Mouse (Mus musculus) monocyte, adult 5-6 weeks (primary cell): ENCODE measurements around the gene Zbtb20. TPM values are rescaled to one million over a fixed set of nuclear protein-coding genes. Genes with fewer than 3 reads are reported as not detected.
A peak's percentile ranks its signal among the peaks of the same experiment; 100 is the strongest.

Experiments used
- ATAC-seq: fragments of 153-309, 156-312 bp; replicated peaks from 2 replicates; pipeline ENCODE4 v1.8.0; 2017; ENCODE audit warnings: mild to moderate bottlenecking; ENCODE audit not compliant: low TSS enrichment, insufficient number of reproducible peaks, severe bottlenecking, poor library complexity, low FRiP score
- total RNA-seq: library from RNA; stranded (forward); fragments of 200-1000, 200-491, 200-594 nt; gene quantifications from 3 replicates; pipeline ENCODE4 v1.2.3, GENCODE M21; 2017

Gene Zbtb20
- total RNA-seq, 1 experiment from 2014 or later: 9.1 TPM

DNA sequence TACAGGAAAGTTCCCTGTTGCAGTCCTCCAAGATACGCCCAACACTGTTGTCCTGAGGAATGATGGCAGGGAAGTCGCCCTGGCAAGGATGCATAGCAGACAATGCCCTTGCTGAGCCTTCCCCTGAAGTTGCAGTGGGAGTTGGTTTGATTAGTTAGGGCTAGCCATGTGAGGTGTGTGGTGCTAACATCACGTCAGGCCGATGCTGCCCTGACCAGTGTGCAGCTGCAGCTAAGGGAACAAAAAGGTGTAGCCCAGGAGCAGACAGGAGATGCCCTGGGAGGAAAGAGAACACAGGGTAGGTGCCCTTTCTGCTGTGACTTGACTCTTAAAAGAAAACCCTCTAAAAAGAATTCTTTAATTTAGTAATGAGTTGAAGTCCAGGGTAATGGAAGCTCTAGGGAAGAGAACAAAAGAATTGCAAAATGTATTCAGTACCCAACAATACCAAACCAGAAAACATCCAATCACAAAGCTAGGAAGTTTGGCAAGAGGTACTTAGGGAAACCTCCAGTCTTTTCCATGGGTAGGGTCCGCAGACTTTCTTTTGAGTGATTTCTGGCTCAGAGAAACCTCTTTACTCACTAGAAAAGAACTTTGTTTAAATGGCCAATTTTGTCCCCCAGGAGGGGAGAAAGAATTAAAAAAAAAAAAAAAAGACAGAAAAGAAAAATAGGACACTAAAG, 747.8 kb downstream of the Zbtb20 start:
- no peak for ATAC-seq

DNA sequence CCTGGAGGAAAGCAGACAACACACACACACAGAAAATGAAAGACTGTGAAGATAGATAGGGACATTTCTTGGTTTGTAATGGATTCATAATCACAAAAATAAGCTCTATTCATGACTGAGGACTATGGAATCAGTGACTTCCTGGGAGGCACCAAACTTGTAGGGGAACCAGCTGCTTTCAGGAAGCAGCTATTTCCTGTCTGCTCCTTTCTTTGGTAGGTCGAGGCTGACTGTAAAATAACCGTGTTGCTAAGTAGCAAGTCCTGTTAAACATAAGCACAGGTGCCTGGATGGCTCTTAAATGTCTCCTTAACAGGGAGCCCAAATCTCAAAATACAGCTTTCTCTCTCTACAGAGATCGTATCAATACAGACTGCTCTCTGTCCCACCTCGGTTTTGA, 749.2 kb downstream of the Zbtb20 start:
- ATAC-seq: no peak

DNA sequence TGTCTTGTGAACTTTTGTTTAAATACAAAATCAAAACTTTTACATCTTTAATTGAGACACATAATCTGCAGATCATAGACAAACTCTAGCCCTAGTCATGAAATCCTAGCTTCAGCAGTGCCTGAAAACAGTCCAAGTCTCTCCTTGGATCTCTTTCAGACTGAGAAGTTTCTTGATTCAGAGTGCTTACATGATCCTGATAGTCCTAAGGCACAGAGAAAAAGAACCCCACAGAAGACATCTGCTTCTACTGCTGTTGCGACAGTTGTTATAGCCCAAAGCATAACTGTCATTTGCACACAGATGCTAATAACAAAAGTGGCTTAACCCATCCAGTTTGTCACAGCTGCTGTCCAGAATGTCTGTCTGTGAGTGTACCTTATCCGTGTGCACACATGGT, 749.6 kb downstream of the Zbtb20 start:
- no peak for ATAC-seq

DNA sequence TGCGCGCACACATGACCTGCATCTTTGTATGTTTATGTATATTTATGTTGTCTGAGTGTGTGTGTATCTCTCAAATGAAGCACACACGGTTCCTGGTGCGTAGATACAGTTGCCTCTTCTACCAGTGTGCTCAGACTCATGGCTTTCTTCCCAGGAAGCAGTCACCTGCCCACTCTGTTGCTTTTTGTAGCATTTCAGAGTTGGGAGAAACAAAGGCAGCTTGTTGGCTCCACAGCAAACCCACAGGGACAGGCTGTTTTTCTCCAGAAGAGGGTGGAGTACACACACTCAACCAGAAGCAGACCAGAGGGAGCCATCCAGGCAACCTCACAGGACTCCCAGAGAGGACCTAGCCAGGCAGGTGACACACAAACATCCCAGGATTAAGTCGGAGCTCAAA, 750.3 kb downstream of the Zbtb20 start:
- no peak for ATAC-seq

DNA sequence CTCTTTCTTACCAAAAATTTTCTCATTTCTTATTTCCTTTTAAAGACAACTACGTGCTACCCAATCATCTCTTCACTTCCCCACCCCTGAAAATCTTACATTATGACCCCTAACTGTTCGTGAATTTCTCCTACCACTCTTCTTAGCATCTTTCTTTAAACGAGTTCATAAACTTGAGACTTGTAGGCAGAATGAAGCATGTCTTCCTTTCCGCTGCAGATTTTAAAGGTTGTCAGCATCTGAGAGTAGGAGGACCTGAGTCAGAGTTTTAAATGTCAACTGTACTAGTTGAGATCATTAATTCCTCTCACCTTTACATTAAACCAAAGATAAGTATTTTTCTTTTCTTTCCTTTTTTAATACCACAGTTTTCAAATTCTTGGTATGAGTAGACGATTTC, 753.0 kb downstream of the Zbtb20 start:
- no peak for ATAC-seq

DNA sequence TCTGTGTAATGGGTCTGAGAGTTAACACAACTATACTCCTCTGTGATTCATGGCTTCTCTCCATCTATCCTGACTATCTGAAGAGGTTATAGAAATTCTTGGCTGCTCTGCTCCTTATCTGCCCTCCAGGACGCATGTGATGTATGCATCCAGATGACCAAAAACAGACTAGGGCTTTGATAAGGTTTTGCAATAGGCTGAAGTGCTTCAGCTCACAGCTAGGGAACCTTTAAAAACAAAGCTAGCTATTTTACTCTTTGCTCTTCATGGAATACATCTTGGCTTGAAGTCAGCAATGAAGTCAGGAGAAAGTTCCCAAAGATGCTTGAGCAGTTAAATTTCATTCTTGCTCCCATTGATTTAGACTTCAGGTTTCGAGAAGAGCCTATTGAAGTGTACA, 756.1 kb downstream of the Zbtb20 start:
- no peak for ATAC-seq

DNA sequence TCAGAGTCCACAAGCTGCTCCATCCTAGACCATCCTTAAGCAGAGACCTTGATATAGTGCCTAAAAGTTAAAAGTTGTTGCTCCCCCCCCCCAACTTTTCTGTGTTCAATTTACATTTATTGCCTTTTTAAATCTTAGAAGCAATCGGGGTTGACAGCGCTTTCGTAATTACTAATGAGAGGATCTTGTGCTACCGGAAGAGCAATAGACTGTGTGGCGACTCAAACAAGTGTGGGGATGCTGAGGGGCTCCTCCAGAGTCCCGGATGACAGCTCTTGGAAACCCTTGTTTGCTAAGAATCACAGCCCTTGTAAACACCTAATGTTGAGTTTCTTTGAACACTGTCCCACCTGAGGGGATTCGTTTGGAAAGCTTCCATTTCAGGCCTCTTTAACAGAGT, 758.4 kb downstream of the Zbtb20 start:
- ATAC-seq: no peak

DNA sequence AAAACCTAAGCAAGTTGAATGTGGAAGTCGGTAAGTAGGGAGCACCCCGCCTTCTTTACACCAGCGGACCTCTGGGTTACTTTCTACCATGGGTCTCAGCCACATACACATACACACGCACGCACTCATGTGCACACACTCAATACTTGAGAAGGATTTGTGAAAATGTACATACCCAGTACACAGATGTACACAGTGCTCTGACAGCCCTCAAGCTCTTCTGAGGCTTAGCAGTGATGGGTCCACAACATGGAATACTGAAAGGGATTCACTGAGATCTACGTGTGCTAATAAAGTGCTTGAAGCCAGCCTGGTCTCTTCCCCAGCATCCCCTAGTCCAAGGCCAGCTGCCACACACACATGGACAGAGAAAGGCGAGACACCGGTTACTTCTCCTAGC, 761.6 kb downstream of the Zbtb20 start:
- ATAC-seq: no peak

DNA sequence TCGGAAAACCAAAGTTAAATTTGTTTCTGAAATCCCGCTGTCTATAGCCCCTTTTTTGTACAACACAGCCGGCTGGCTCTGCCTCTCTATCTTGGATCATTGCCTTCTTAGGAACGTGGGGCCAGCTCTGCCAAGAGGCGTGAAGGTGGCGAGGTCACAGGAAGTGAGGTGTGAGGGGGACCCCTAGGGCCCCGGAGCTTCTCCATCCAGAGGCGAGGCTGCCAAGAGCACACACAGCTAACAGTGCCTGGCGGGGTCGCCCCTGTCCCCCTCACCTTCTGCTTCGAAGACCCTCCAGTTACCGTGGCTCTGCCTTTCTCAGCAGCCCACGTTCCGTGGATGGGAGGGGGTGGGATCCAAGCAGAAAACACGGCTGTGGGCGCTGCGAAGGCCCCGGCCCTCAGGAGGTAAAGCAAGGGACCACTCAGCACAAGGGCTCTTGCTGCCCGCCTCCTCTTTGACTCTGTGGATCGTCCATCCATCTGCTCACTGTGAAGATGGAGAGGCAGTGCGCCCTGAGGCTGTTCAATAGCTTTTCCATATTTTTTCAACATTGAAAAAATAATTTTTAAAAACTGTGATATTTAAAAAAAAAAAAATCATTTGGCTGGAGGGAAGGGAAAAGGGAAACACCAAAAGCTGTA, 762.8 kb downstream of the Zbtb20 start:
- ATAC-seq: no peak

DNA sequence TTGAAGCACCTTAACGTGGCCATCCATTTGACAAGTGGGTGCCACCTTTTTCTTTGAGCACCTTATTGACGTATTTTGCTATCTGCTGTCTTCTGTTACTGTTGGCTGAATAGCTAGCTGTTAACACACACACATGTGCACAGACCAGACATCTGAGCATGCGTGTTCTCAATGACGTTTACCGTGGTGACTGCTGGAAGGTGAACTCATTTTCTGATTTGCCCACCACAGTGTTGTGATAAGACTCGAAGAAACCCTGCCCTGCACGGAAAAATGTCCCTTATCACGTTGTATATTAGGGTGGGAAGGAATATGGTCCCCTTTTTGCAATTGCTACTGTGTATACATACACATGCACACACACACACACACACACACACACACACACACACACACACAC, 765.5 kb downstream of the Zbtb20 start:
- ATAC-seq: no peak

DNA sequence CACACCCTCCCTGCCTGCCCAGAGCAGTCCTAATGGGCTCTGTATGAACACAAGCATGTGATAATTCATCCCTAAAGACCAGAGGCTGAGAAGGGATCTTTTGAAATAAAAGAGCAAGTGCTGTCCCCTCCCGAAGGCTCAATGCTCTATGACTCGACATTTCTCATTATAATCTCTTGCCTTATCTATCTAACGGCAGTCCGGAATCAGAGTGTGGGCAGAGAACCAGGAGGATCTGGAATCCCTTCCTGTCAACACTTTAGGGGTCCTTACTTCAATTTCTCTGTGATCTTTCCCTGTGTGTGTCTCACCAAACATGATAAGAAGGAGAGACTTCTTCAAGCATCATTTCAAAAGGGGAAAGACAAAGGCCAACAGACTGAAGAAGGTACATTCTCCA, 770.2 kb downstream of the Zbtb20 start:
- no peak for ATAC-seq

DNA sequence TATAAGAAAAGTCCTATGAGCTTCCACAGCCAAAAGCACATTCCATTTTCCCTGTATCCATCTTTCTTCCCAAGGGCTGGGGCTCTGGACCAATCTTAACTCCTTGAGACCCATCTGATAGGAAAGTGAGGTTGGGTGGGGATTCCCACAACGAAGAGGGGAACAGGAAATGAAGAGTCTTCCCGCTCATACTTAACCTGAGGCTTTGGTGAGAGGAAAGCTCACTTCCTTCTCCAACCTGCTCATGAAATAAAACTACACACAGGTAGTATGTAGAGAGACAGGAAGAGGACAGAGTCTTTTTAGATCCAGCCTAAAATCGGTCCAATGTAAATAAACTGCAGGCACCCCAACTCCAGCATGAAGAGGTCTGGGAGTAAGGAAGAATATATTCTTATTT, 771.3 kb downstream of the Zbtb20 start:
- no peak for ATAC-seq

DNA sequence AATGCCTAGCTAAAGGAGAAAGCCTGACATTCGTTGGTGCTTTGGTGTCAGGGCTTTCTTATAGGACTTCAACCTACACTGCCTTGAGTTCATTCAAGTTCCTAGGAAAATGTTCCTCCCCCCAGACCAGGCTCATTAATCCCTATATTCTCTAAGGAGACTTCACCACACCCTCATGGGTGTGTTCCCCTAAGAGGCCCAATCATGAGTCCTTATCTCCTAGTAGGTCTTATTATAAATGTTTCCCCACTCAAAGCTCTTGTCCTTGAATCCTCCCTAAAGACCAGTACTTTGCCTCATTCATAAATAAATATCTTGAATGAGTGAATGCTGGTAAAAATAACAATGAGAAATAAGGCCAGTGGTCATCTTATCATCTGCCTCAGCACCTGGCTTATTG, 772.0 kb downstream of the Zbtb20 start:
- ATAC-seq: no peak

DNA sequence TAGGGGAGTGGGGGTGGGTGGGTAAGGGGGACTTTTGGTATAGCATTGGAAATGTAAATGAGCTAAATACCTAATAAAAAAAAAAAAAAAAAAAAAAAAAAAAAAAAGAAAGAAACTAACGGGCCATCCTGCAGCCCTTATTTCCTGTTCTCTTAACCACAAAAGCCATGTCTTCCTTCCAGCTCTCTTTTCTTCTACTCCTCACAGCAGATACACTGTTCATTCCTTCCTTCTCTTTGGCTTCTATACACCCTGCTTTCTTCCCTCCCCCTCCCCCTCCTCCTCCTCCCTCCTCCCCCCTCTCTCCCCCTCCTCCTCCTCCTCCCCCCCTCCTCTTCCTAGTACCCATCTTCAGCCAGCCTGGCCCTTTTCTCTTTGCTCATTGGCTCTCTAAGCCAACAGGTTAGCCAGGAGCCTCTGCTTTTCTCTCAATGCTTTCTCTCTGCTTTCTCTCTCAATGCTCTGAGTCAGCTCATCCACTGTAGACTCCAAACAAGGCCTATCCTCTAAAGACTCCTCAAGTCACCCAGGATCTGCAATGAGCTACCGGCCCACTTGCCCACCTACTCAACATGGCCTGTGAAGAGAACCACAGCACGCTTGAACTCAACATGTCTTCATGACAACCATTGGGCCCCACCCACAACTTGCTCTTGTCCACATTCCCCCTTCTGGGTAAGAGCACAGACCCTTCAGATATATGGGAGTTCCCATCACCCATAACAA, 774.8 kb downstream of the Zbtb20 start:
- no peak for ATAC-seq

DNA sequence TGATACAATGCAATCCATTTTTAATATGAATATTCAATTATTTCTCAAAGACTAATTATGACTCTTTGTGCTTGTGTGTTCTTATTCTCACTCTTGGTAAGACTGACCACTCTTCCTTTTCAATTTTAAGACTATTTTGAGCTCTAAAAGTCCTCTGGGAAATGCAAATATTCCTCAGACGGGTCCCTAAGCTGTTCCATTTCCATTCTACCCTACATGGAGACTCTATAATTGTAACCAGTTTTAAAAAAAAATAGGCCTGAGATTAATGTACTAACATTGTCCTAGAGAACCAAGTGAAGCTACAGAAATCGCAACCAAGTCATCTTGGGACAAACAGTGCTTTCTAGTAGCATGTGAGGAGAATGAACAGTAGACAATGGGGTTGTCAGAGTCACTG, 777.6 kb downstream of the Zbtb20 start:
- ATAC-seq: no peak

DNA sequence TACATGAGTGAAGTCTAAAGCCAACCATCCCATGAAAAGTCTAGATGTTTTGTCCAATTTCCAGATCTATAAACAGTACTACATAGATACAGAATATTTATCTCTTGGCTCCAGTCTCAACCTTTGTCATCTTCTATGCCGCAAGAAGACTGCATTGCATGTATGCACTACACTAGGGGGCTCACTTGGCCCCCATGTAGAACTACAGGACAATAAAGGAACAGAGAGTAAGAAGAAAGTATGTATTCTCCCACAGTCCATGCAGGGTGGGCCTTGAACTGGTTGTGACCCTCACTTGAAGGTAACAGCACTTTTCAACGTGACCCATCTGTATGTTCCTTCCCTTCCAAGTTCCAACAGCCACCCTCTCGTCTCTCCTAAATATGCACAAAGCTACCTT, 778.6 kb downstream of the Zbtb20 start:
- no peak for ATAC-seq

DNA sequence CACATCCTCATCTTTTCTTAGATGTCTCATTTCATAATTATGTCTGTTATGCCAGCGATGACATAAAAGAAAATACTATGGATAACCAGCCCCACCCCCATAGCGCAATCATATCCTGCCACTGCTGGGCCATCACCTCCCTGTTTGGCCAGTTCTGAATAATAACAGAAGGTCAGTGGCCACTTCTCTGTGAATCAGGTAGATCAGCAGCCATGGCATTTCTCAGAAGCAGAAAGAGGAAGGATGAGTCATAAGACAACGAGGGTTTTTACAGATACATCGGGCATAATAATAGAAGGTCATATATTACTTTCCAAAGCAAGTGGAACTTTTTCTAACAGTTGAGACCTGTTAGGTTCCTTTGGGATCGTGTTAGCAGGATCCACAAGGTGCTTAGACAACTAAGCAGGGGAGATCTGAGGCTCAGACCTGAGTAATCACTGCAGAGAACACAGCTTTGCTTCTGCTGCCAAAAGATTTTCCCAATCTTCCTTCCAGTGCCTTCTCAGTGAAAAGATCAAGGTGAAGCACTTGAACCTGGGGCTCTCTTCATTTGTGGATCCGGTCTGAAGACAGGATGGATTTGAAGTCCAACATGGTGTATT, 779.6 kb downstream of the Zbtb20 start:
- peak; percentile 72 for ATAC-seq

DNA sequence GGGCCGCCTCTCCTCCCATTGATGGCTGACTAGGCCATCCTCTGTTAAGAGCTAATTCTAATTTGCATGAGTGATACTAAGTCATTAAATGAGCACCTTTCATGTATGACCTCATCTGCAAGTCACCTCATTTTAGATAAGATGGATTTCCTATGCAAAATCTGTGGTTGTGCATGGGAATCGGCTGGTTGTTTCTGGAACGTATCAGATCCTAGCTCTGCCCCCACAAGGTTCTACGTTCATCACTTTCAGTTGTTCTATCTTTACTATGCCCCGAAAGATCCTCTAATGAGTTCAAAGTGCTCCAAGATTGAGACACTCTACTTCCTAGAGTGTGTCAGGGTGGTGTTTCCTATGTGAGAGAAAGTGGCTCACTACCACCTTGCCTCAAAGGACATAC, 785.9 kb downstream of the Zbtb20 start:
- ATAC-seq: no peak

DNA sequence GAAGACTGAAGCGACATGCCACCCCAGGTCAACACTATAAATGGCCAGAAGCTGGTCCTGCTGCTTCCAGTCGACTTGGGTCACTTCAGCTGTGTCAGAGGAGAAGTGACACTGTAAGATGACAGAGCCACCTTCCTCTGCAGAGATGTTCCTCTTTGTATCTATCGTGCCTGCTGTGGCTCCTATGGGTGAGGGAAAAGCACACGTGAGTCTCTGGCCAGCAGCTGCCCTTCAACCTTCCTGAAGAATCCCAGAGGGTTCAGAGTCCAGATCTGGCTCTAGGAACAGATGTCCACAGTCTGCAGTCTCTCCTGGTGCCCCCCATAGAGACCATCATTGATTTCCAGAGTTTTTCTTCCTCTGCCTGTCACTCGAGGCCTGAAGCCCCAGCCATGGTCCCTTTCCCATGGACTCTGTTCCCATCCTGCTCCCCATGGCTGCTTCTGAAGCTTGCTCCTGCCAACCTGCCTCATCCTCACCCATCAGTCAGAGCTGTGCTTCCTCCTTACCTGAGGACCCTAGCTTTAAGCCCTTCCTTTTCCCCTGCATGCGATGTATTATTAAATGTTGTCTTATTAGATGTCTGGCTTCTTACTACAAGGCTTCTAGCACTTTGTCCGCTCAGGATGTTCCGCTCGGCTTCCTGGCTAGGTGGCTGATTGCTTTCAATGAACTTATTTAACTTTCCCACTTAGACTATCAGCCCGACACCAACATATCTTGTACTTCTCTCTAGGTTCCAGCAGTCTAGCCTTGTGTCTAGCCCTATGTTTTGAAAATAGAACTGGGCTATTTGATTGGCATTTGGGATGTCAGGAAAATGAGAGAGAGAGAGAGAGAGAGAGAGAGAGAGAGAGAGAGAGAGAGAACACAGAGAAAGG, 786.7 kb downstream of the Zbtb20 start:
- no peak for ATAC-seq
